Mouse (Mus musculus) cortical plate, adult 2 months (tissue): ENCODE measurements around the gene Bmper.

ENCODE experiments used
- CTCF ChIP-seq: fragments of 200-500 bp; IDR thresholded peaks from 2 replicates; pipeline ENCODE4 v1.5.1; 2011; ENCODE audit warnings: mild to moderate bottlenecking, control low read depth, low read length; ENCODE audit not compliant: insufficient read depth; ENCODE audit errors: extremely low read depth
- POLR2A ChIP-seq: fragments of 200-500 bp; IDR thresholded peaks from 2 replicates; pipeline ENCODE4 v1.6.1; 2011; ENCODE audit warnings: mild to moderate bottlenecking, low read length, control low read depth; ENCODE audit not compliant: insufficient read depth; ENCODE audit errors: extremely low read depth

DNA sequence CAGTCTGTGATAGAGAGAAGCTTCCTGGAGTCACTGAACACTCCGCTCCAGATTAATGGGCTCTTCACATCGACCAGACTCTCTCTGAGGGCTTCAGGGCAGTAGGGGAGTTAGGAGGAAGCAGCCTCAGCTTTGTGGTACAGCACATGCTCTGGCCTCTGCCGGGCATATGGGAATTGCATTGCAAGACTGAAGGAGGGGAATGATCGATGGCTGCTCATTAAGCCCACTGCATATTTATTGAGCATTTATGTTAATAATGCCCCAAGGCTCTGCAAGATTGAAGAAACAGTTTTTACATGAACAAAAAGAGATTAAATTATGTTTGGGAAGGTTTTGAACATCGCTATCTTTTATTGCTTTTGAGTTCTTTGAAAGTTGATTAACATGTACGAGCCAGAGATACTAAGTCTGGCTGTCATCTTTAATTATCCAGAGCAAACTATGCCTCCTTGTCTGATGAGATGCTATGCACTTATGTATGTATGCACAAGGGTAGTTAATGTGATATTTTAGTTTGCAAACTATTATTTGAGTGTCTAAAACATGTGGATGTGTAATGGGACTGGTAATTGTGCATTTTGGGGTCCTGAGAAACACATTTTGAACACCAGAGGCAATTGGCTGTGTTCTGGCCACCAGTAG is 13.9 kb downstream of the Bmper start:
- TF ChIP-seq POLR2A (no peak), CTCF (no peak)
